Mouse (Mus musculus) stomach, postnatal 0 days (tissue): ENCODE measurements at regions not wholly inside any gene's neighbourhood (a gene's known extent, or its start where the extent isn't known, plus 50 kb on each side); places are given as distances from the start of the nearest gene placed in this dataset.

Experiments used
- CTCF ChIP-seq: IDR thresholded peaks from 2 replicates; pipeline ENCODE4 v1.5.1; 2016; ENCODE audit warnings: antibody characterized with exemption, low read depth, mild to moderate bottlenecking, moderate library complexity
- EP300 ChIP-seq: optimal IDR thresholded peaks from 2 replicates; pipeline ENCODE3; 2016; ENCODE audit warnings: antibody characterized with exemption

GRCm38 (mm10) chr3:53965142-53965541 lies 101.5 kb upstream of the Ufm1 start:
- TF ChIP-seq CTCF (no peak), EP300 (peak; percentile 81)
